ENCODE assay signal across 24 mouse cellular contexts in the genomic region with DNA sequence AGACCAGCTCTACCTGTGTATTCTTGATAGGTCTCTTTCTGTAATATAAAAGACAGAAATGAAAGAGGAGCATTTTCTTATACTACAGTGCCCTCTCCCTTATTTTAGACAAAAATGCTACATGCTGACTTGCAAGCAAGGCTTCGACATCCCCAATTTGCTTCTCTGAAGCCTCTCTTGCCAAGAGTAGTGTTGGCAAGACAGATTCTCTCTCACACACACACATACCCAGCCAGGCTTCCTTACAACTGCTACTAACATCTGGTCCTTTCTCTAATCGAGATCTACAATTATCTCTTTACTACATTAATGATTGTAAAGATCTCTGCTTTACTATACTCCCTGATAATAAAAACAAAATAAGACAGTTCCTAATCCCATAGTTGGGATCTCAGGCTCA.
A peak's percentile ranks its signal among the peaks of the same experiment; 100 is the strongest.
DNase-seq lines count a peak whose midpoint lies in the region; ATAC-seq and TF ChIP-seq lines count a peak whose summit lies in the region.
"Had no signal": no experiment of that assay in that cellular context is flagged by ENCODE, and none has a peak within 500 bp of the region (broad histone marks: within the 10 kb centered on the region; RNA-seq: fewer than 3 reads in every experiment).

No protein-coding gene starts in this region.

- no peak for TF ChIP-seq EP300 in stomach, postnatal 0 days (optimal IDR thresholded peaks at IDR 0.05)

- H3K4me1 ChIP-seq in forebrain, embryonic 13.5 days = peaks cover 9% of the 10 kb centered on the region
- H3K4me1 ChIP-seq in forebrain, embryonic 12.5 days = 0 out of 2 replicates have a peak, but pooled peaks cover 3% of the 10 kb centered on the region
- peaks cover 20% of the 10 kb centered on the region for H3K4me1 ChIP-seq in heart, embryonic 10.5 days
- peaks cover 2% of the 10 kb centered on the region; the same call in 1 of the 2 replicates for H3K4me1 ChIP-seq in stomach, postnatal 0 days (replicated peaks; ENCODE audit: control insufficient read depth, insufficient read depth)

- 78% methylated on average over 2 of the region's 2 CpGs for WGBS in forebrain, embryonic 13.5 days
- WGBS in forebrain, embryonic 12.5 days = 82% methylated on average over 2 of the region's 2 CpGs
- WGBS in heart, embryonic 10.5 days = 86% methylated on average over 2 of the region's 2 CpGs
- 49% methylated on average over 2 of the region's 2 CpGs for WGBS in stomach, postnatal 0 days

- peak; percentile 2; the same call in 1 of the 2 replicates for TF ChIP-seq CTCF in stomach, postnatal 0 days (IDR thresholded peaks at IDR 0.05; ENCODE audit: low read depth)

- H3K36me3 ChIP-seq in forebrain, embryonic 13.5 days (ENCODE audit: poor library complexity, severe bottlenecking) = no peaks in the 10 kb centered on the region
- no peaks in the 10 kb centered on the region for H3K36me3 ChIP-seq in forebrain, embryonic 12.5 days (replicated peaks)
- no peaks in the 10 kb centered on the region for H3K36me3 ChIP-seq in heart, embryonic 10.5 days
- no peaks in the 10 kb centered on the region for H3K36me3 ChIP-seq in stomach, postnatal 0 days (ENCODE audit: control insufficient read depth, insufficient read depth, low read length)
- H3K36me3 ChIP-seq: embryonic facial prominence, embryonic 10.5 days; G1E; heart, embryonic 15.5 days had no signal

- H3K27ac ChIP-seq in forebrain, embryonic 13.5 days = peak overlapping the region; percentile 36; the same call in 1 of the 2 replicates
- no peak overlapping the region for H3K27ac ChIP-seq in forebrain, embryonic 12.5 days
- H3K27ac ChIP-seq in heart, embryonic 10.5 days = no peak overlapping the region
- no peak overlapping the region for H3K27ac ChIP-seq in stomach, postnatal 0 days (replicated peaks)
- H3K27ac ChIP-seq: embryonic facial prominence, embryonic 10.5 days; heart, embryonic 15.5 days; hindbrain, embryonic 14.5 days had no signal

- H3K9ac ChIP-seq in forebrain, embryonic 13.5 days = no peak overlapping the region
- H3K9ac ChIP-seq in forebrain, embryonic 12.5 days = no peak overlapping the region
- H3K9ac ChIP-seq in stomach, postnatal 0 days (ENCODE audit: low read length) = no peak overlapping the region
- H3K9ac ChIP-seq: heart, embryonic 15.5 days; hindbrain, embryonic 14.5 days had no signal

- H3K9me3 ChIP-seq in forebrain, embryonic 13.5 days (replicated peaks) = no peaks in the 10 kb centered on the region
- no peaks in the 10 kb centered on the region for H3K9me3 ChIP-seq in forebrain, embryonic 12.5 days
- no peaks in the 10 kb centered on the region for H3K9me3 ChIP-seq in heart, embryonic 10.5 days
- H3K9me3 ChIP-seq in stomach, postnatal 0 days (ENCODE audit: control insufficient read depth, low read length) = no peaks in the 10 kb centered on the region
- H3K9me3 ChIP-seq: embryonic facial prominence, embryonic 10.5 days; G1E; heart, embryonic 15.5 days had no signal

- peak; percentile 30; the same call in 1 of the 2 replicates for ATAC-seq in forebrain, embryonic 13.5 days
- no peak for ATAC-seq in forebrain, embryonic 12.5 days (ENCODE audit: low FRiP score)
- ATAC-seq in stomach, postnatal 0 days (ENCODE audit: low FRiP score, low TSS enrichment) = no peak
- ATAC-seq: CD4-positive, CD25-positive, alpha-beta regulatory T cell, adult 4 months; intestine, embryonic 16.5 days had no signal

- H3K4me3 ChIP-seq in forebrain, embryonic 13.5 days = no peak overlapping the region
- H3K4me3 ChIP-seq in forebrain, embryonic 12.5 days (replicated peaks) = no peak overlapping the region
- no peak overlapping the region for H3K4me3 ChIP-seq in heart, embryonic 10.5 days
- no peak overlapping the region for H3K4me3 ChIP-seq in stomach, postnatal 0 days (ENCODE audit: low read depth, low read length)
- H3K4me3 ChIP-seq: embryonic facial prominence, embryonic 10.5 days; heart, embryonic 15.5 days had no signal

- H3K4me2 ChIP-seq in forebrain, embryonic 13.5 days = no peak overlapping the region
- no peak overlapping the region for H3K4me2 ChIP-seq in forebrain, embryonic 12.5 days
- no peak overlapping the region for H3K4me2 ChIP-seq in stomach, postnatal 0 days (replicated peaks; ENCODE audit: low read depth)
- H3K4me2 ChIP-seq: heart, embryonic 11.5 days; heart, embryonic 15.5 days; hindbrain, embryonic 14.5 days had no signal

- peak; percentile 13 for DNase-seq in heart, embryonic 10.5 days (ENCODE audit: low spot score)
- DNase-seq in heart, adult 11 months = no peak
- peak; percentile 46 for DNase-seq in brain, adult 2 months (ENCODE audit: low read depth, low spot score)
- DNase-seq in stomach, postnatal 0 days (ENCODE audit: low spot score) = no peak
- DNase-seq in cerebellum, postnatal 14 days = no peak
- DNase-seq: adrenal gland, adult 8-10 months; adrenal gland, postnatal 36 days; B cell, adult 2 months; cerebellum, adult 11-12 months; cerebellum, adult 9-10 months; cerebellum, postnatal 36 days; gastrocnemius, postnatal 36 days; heart, adult 18-20 months; heart, postnatal 14 days; kidney, adult 8-10 months had no signal

- H3K27me3 ChIP-seq in forebrain, embryonic 13.5 days = no peaks in the 10 kb centered on the region
- no peaks in the 10 kb centered on the region for H3K27me3 ChIP-seq in forebrain, embryonic 12.5 days
- H3K27me3 ChIP-seq in heart, embryonic 10.5 days (ENCODE audit: insufficient read depth, poor library complexity, severe bottlenecking) = no peaks in the 10 kb centered on the region
- no peaks in the 10 kb centered on the region for H3K27me3 ChIP-seq in stomach, postnatal 0 days (ENCODE audit: control insufficient read depth, insufficient read depth, low read length)
- H3K27me3 ChIP-seq: heart, embryonic 15.5 days had no signal

Comparison
In these comparisons a context has a peak if more than half of its experiments do, and no peak if none do; other contexts are left out.
1. DNase-seq: peak in heart, embryonic 10.5 days (single experiment) and brain, adult 2 months (single experiment); none in heart, adult 11 months (single experiment), stomach, postnatal 0 days (single experiment) and cerebellum, postnatal 14 days (0 of 2).